Mouse (Mus musculus) cerebellum, adult 2 months (tissue): ENCODE results near the gene Hdc. TPM values are rescaled to one million over a fixed set of nuclear protein-coding genes. Genes with fewer than 3 reads are reported as not detected.

Source experiments
- DNase-seq, 2 experiments: peaks; one replicate each; pipeline ENCODE4 v3.0.0; 2021
- H3K27ac ChIP-seq: fragments of 200-500 bp; 2 replicates; pipeline ENCODE4 v1.5.1; 2012; ENCODE audit warnings: low read length, control low read depth, inconsistent platforms; ENCODE audit not compliant: insufficient read depth
- H3K27me3 ChIP-seq: fragments of 200-500 bp; 2 replicates; pipeline ENCODE4 v1.6.1; 2012; ENCODE audit warnings: inconsistent platforms, mild to moderate bottlenecking, low read length, moderate library complexity; ENCODE audit not compliant: control insufficient read depth, insufficient read depth
- H3K4me1 ChIP-seq: fragments of 200-500 bp; 2 replicates; pipeline ENCODE4 v1.6.1; 2011; ENCODE audit warnings: low read length; ENCODE audit not compliant: control insufficient read depth, insufficient read depth
- H3K4me3 ChIP-seq: fragments of 200-500 bp; replicated peaks from 2 replicates; pipeline ENCODE3; 2011; ENCODE audit warnings: mild to moderate bottlenecking, low read depth, low read length, control low read depth; ENCODE audit not compliant: insufficient read depth
- CTCF ChIP-seq: fragments of 200-500 bp; IDR thresholded peaks from 2 replicates; pipeline ENCODE4 v1.5.1; 2011; ENCODE audit warnings: low read depth, mild to moderate bottlenecking, control low read depth, low read length, moderate library complexity, borderline replicate concordance; ENCODE audit not compliant: insufficient read depth
- POLR2A ChIP-seq: fragments of 200-500 bp; IDR thresholded peaks from 2 replicates; pipeline ENCODE4 v1.6.1; 2011; ENCODE audit warnings: low read length, control low read depth, borderline replicate concordance; ENCODE audit not compliant: insufficient read depth
- WGBS: fragments of 180-500 bp; shearing (Covaris S2); methylation state at CpG from one replicate; pipeline ENCODE4 v1.1.7; 2018; 5-methylcytosine and 5-hydroxymethylcytosine counted together
- polyA plus RNA-seq: library from polyadenylated mRNA; depleted of rRNA; stranded (reverse); fragments of >200 nt; gene quantifications from 2 replicates; pipeline ENCODE4 v1.2.3, GENCODE M21; 2012; rRNA removed

Gene Hdc
- polyA plus RNA-seq, 1 experiment: 6.6 TPM

- TF ChIP-seq POLR2A: no peak
- no peak for TF ChIP-seq CTCF
- DNase-seq: no peak
- WGBS: 72% methylated on average over 5 of the region's 5 CpGs
Measured at GRCm38 (mm10) chr2:126545297-126545696, 73.8 kb downstream of the Hdc start.

More at GRCm38 (mm10) chr2:126545297-126545696, 73.8 kb downstream of the Hdc start:
- no peaks in the 10 kb centered on the region for H3K27me3 ChIP-seq
- H3K4me3 ChIP-seq: no peak overlapping the region
- H3K27ac ChIP-seq: no peak overlapping the region
- no peaks in the 10 kb centered on the region for H3K4me1 ChIP-seq

Other genes starting within 250 kb of the Hdc start
- 0.02 TPM in 2 replicates for gene Atp8b4, start 118.6 kb downstream of the Hdc start, polyA plus RNA-seq
- 6.6 and 9.4 TPM in 2 replicates for gene Slc27a2, start 66.9 kb downstream of the Hdc start, polyA plus RNA-seq
- gene Gabpb1, start 57.0 kb upstream of the Hdc start, polyA plus RNA-seq: 21.8 and 23.7 TPM in 2 replicates
- gene Usp8, start 88.0 kb upstream of the Hdc start, polyA plus RNA-seq: 54.6 and 54.7 TPM in 2 replicates
- 1.9 and 2.5 TPM in 2 replicates for gene Usp50, start 164.2 kb upstream of the Hdc start, polyA plus RNA-seq